Mouse (Mus musculus): Measurements from ENCODE around the gene Slf1.
"Not testable (repeated sequence)": the region's sequence is repeated elsewhere in the genome, so short reads cannot be mapped to it uniquely, and the experiment has no call there.

Slf1 gene

DNA sequence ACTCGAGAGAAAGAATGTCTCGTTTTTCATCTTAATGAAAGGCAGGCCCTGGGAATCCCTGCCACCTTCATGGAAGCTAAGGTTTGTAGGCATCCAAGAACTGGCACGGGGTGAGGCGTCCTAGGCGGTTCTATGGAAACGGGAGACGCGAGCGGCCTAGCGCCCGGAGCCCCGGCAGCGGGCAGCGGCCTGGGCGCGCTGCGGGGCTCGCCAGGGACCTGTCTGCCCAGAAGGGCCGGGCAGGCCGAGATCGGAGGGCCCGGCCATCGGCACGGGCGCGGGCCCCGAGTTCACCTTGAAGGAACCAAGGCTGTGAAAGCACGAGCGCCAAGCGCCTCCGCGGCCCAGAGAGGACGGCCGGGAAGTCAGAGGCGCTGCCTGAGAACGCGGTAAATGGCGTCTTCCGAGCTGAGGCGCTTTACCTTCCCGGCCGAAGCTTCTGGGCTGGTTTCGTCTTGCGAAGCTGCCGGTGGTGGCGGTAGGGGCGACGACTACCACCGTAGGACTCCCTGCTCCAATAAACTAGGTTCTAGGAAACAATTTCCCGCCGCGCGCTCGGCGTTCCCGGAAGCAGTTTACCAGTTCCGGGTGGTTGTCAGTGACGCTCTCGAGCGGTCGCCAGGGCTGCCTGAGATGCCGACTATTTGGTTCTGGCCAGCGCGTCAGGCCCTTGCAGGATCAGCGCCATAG is at the start of gene Slf1, which contains the start of gene 2210408I21Rik:
Gene Slf1 (minus strand): TSS at position 543 of the 690 bp plus-strand sequence.
Gene 2210408I21Rik (plus strand): TSS at position 610 of the 690 bp plus-strand sequence.
- peak; percentile 78 for DNase-seq (ENCODE audit: low spot score)

DNA sequence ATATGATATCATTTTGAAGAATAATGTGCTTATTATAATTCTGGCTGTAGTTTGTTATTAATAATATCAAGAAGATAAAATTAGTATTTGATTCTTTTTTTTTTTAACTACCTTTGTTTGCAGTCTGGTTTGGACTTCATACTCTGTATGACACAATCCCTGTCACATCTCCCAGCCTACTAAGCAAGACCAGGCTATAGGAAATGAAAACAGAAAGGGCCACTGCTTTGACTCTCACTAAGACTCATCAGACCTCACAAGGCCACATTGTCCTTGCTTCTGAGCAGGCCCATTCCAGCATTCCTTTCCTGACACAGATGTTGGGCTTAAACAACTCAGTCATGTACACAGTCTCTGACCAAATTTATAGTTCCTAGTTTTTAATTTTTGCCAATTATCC is 42.7 kb upstream of the Slf1 start:
- no peak for DNase-seq (ENCODE audit: low spot score)

DNA sequence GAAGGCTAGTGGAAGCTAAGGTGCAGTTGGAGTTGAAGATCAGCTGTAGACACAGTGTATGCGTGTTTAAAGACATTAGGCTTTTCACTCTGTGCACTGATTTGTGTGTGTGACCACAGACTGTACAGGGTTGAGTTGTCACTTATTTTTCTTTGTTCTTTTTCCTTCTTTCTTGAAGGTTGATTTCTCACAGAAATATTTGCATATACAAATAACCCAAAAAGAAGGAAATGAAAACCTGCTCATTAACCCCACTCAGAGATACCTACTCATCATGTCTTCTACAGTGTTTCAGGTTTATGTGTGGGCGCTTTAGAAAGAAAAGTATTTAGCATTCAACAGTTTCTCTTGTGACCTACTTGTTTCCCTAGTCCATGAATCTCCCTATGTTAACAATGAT is 5.6 kb upstream of the Slf1 start:
- DNase-seq (ENCODE audit: low spot score): no peak

DNA sequence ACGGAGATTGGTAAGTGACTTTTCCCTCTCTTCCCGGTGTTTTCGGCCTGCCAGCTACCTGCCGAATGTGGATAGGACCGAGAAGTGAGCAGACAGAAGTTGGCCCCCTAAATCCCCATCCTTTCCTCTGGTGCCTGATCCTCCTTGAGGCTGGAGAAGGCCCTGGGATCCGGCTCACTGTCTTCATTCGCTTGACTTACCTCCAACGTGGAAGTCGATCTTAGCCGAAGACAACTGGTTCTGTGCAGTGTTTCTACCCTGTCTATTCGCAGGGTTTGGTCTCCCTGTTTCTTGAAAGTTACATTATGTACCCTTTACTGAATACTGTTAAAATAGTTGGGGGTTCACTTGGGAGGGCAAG is 328 bp upstream of the Slf1 start:
- no peak for DNase-seq (ENCODE audit: low spot score)

DNA sequence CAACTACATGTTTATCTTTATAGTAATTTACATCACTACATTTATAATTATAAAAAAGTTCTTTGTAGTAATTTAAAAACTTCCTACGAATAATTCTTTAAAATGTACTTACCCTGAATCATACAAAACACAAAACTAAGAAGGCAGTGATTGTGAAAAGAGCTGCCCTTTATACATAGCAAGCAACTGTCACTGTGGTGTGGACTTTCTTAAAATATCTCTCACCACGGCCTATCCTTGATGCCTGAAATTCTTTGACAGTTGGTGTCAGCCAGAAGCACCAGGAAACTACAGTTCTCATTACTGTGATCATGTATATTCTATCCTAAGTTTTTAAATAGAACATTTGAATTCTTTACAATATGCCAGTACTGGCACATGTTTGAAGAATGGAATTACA is 4.1 kb downstream of the Slf1 start:
- no peak for DNase-seq (ENCODE audit: low spot score)

DNA sequence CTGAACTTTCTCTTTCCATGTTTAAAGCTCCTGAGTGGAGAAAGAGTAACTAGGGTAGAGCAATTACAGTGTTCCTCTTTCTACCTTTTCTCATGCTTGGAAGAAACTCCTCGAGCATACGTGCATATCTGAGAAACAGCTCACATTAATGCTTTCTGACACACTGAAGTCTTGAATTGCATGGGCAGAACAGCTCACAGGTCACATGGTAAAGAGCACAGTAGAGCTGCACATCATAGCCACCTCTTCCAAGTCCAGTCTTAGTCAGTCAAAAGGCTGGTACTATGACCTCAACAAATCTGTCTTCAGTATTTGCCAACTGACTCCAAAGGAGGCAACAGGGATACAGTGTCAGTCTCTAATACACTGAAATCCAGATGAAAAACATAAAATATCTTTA is 7.0 kb downstream of the Slf1 start:
- DNase-seq (ENCODE audit: low spot score): no peak

DNA sequence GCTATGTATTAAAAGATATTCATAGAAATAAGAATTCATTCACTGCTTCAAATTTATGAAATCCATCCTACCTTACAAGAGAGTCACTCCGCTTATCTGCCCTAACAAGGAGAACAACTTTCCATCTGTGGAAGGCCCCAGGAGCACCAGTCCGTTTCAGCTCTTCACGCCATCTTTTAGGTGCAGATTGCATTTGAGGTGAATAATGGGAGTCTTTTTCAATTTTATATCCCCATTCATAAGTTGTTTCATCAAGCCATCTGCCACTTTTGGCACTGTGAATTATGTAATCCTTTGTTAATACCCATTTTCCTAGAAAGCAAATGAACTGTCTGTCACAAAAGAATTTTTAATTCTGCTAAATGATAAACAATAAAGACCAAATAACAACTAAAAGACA is 10.1 kb downstream of the Slf1 start:
- no peak for DNase-seq (ENCODE audit: low spot score)

DNA sequence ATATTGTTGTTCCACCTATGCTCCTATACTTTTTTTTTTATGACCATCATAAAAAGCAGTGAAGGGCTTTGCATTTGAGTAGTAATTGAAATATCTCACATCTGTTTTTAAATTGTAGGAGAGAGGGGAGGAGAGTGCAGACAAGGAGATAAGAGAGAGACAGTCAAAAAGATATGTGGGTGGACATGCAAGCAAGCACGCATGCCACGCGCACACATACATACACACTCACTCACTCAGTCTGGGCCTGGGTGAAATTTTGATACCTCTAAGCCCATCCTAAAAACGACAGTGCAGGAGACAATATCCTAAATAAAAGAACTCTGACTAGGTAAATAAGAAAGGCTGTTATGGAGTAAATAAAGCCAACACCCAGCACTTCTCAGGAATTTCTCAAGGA is 16.6 kb downstream of the Slf1 start:
- DNase-seq (ENCODE audit: low spot score): no peak

DNA sequence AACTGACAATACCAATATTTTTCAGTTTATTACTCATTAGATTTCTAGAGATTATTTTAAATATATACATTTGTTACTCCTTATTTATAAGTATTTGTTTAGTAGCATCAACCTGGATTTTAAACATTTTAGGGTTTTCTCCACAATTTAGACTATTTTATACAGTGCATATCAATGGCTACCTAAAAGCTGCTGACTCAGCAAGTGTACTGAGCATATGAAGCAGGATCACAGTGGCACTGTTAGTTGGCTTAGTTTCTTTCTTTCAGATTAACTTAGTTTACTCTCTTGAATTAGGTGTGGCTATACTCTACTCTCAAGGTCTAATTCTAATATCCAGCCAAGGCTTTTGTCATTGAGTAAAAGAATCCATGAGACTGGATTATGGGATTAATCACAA is 27.5 kb downstream of the Slf1 start:
- DNase-seq (ENCODE audit: low spot score): no peak

DNA sequence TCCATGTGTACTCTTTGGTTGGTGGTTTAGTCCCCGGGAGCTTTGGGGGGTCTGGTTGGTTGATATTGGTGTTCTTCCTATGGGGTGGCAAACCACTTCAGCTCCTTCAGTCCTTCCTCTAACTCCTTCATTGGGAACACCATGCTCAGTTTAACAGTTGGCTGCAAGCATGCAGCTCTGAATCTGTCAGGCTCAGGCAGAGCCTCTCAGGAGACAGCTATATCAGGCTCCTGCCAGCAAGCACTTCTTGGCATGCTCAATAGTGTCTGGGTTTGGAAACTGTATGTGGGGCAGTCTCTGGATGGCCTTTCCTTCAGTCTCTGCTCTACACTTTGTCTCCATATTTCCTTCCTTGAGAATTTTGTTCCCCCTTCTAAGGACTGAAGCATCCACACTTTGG is 42.4 kb downstream of the Slf1 start:
- not testable (repeated sequence) for DNase-seq (ENCODE audit: low spot score)

DNA sequence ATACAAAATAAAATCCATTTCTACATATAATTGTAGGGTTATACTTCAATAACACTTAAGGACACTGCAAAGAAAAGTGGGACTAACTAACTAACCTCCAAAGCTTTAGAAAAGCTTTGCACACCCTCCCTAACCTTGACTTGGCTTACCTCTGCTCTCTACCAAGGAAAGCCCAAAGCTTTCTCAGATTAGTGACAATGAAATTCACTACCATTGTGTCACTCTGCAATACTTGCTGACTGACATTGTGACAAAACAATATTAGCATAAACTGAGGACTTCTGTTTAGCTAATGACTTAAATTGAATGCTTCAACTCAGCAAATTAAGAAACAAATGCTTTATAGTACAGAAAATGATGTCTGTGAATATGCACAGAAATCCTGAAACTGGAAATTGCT is 63.2 kb downstream of the Slf1 start:
- no peak for DNase-seq (ENCODE audit: low spot score)

DNA sequence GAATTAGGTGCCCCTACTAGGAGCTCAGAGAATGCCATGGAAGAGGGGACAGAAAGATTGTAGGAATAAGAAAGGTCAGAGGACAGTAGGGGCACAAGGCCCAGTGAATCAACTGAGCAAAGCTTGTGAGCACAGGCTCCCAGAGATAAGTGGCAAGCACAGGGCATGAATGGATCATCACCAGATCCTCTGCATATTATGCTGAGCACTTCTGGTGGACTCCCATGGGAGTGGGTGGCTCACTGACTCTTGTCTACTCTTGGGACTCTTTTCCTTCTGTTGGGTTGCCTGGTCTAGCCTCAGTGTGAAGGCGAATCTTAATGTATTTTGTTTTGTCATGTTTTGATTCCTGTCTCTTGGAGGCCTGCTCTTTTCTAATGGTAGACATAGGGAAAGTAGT is 66.4 kb downstream of the Slf1 start:
- DNase-seq (ENCODE audit: low spot score): no peak

DNA sequence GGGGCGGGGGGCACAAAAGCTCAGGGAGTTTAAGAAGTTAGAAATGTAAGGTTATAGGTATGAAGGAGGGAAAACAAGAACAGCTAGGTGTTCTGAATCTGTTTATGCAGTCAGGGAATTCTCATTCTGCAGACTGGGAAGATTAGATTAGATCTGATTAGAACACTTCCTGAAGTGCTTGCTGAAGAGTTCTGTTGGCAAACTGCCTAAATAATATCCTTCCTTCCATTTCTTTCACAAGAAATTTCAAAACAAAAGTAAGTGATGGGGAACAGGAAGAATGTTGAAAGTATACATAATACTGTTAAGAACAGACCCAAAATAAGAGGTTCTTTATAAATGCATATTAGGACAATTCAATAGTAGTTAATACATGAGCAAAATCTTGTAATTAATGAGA is 72.1 kb downstream of the Slf1 start:
- DNase-seq (ENCODE audit: low spot score): no peak

DNA sequence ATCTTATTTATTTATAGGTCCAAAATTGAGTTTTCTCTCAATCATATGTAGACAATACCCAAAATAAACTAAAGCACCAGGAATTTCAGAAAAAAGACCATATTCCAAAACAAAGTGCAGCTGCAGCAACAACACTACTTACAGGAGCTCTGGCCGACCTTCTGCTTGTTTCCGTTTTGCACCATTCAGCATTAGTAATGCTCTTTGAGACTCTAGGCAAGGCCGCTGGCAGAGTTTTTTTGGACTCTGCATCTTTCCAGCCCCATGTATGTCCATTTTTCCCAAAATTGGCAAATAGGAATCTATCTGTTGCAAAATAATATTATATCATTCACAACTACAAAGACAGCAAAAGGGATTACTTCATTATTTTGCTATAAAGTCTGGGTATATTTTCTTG is 85.5 kb downstream of the Slf1 start:
- DNase-seq (ENCODE audit: low spot score): no peak

DNA sequence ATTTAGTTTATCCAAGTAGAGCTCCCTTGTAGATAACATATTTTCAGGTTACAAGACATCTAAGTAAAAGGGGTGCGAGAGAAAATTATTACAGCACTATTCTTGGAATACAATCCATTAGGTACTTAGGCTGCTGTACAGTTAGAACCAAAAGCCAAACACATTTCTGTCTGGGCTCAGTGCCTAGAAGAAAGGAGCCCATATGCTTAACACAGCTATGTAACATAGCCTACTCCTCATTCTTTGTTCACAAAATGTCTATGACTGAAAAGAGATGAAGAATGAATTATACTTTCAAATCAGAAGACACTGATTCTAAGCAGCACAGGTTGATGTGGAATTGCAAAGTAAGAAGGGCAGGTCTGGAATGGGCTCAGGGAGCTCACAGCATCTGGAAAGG is 86.8 kb downstream of the Slf1 start:
- DNase-seq (ENCODE audit: low spot score): no peak

DNA sequence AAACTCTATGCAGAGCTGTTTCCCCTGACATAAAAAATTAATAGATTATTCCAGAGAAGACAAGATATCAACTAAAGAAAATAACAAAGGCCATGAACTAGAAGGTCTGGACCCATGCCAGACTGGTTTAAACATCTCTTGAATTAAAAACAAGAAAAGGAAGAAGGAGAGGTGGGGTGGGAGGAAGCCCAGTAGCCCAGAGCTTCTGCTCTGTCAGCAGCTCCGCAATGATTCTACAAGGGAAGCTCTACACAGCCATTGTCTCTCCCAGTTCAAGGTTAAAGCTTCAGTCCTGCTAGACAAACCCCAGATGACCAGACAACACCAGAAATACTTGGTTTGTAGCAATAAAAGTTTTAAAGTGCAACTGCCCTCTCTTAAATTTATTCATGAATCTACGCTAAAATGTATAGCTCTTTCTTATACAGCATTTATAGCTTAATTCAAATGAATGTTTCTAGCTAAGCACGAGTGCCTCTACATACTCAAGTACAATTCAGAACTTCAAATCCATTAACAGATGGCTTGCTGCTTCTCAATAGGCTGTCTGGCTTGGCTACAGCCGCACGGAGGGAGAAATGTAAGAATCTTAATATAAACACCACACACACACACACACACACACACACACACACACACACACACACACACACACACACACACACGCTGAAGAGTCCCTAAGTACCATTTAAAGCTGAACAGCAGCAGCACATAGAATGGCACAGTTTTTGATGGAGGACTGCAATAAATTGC is 87.9 kb downstream of the Slf1 start:
- DNase-seq (ENCODE audit: low spot score): peak; percentile 7

DNA sequence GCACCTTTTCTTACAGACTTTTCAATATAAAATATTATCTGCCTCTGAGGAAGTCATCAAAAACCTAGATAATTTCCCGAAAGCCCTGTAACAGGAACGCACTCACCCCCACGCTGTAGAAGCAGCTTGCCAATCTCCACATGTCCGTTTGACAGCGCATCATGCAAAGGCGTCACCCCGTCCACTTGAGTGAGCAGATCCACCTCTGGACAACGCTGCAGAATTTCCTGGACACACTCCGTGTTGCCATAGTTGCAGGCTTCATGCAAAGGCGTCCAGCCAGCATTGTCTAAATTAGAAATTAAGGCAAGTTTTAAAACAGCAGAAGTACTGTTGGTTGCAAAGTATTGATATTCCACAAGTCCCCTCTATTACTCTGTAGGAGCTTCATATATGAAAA is 88.9 kb downstream of the Slf1 start:
- DNase-seq (ENCODE audit: low spot score): no peak

DNA sequence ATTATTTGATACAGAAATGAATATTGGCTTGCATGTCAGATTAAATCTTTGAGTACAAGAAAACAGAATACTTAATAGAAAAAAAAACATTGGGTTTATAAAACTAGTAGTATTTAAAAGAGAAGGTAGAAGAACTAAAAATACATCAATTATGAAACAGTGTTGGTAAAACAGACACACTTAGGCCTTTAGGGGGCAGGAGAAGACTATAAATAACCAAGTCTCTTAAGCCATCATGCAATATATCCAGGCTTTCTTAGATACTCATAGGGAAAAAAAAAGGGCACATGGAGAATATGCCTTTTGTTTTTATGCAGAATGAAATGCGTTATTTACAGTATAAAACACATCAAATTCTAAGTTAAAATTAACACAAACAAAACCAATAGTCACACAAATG is 89.9 kb downstream of the Slf1 start:
- no peak for DNase-seq (ENCODE audit: low spot score)

DNA sequence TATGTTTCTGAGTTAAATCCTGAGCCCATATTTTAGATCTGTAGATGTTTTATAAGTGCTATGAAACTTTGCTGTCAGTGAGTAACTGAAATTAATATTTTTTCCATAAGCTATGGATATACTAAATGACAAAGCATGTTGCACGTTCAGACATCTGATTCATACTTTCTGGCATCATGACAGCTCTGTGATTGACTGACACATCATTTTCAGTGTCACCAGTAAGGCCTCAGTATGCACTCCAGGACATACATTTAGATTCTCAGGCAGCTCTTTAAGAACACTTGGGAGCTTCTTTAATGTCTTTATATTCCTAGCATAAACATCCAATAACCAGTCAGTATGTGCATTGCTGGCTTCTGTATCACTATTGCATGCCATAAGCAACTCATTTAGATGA is 91.9 kb downstream of the Slf1 start:
- DNase-seq (ENCODE audit: low spot score): no peak

DNA sequence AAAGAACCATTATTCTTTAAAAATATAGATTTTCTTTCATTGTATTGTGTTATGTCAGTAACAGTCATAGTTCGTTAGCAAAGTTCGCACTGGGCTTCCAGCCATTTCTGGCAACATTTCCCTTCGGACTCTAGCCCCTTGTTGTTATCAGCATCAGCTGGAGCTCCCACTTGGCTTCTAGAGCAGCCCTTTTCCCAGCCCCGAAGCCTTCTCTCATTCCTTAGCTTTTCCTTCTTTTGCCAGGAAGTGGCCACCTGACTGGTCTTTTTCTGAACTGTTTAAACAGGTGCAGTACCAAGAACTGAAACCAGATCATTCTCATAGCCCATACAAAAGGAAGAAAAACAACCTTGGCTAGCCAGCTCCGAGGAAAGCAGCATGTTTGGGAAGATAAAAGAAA is 105.7 kb downstream of the Slf1 start:
- no peak for DNase-seq (ENCODE audit: low spot score)

DNA sequence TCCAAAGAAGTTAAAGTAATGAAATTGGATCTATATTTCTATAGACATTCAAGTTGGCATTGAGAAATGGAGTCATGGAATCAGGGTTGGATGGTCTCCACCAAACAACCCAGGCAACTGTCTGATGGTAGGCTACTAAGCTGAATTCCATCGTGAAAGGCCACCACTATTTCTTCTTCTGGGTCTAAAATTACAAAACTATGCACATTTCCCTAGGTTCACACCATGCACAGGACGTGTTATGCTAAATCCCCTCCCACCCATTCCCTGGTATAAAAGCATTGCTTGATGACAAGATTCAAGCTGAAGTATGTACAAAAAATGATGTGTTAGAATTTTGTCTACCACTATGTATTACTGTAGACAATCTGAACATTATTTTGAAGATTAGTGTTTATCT is 116.4 kb downstream of the Slf1 start:
- DNase-seq (ENCODE audit: low spot score): no peak

DNA sequence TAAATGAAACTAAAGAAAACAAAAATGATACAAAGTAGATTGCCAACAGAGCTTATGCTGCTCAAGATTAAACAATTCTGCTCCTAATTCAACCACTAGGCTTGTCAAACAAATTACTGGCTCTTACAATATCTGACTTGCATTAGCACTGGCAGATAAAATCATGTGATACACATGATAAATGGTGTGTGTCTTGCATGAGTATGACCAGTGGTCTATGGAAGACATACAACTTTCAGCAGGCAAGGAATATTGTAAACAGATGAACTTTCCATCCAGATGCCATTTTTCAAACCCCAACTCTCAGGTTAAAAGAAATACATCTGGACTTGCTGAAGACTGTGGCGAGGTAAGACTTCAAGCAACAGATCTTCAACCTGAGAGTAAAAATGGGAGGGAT is 131.6 kb downstream of the Slf1 start:
- no peak for DNase-seq (ENCODE audit: low spot score)

DNA sequence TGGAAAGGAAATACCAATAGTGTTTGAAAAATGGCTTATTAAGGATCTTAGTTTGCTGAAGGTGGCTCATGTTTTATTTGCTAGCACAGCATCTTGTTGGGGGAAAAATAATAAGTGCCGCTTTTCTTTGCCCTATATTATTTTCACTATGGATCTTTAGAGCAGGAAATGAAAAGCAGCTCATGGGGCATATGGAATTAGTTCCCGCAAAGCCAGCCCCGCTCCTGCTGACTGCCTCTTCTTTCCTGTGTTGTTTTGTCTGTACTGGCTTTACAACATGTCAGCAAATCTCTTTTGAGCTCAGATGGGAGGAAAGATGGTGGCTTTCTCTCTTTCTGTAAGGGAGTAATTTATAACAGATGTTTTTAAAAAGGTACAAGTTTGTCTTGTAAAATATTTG is 132.6 kb downstream of the Slf1 start:
- no peak for DNase-seq (ENCODE audit: low spot score)
